Mouse (Mus musculus): Measurements from ENCODE around the gene Hist1h2bb.
"Not testable (repeated sequence)": the region's sequence is repeated elsewhere in the genome, so short reads cannot be mapped to it uniquely, and the experiment has no call there.

Gene Hist1h2bb

DNA sequence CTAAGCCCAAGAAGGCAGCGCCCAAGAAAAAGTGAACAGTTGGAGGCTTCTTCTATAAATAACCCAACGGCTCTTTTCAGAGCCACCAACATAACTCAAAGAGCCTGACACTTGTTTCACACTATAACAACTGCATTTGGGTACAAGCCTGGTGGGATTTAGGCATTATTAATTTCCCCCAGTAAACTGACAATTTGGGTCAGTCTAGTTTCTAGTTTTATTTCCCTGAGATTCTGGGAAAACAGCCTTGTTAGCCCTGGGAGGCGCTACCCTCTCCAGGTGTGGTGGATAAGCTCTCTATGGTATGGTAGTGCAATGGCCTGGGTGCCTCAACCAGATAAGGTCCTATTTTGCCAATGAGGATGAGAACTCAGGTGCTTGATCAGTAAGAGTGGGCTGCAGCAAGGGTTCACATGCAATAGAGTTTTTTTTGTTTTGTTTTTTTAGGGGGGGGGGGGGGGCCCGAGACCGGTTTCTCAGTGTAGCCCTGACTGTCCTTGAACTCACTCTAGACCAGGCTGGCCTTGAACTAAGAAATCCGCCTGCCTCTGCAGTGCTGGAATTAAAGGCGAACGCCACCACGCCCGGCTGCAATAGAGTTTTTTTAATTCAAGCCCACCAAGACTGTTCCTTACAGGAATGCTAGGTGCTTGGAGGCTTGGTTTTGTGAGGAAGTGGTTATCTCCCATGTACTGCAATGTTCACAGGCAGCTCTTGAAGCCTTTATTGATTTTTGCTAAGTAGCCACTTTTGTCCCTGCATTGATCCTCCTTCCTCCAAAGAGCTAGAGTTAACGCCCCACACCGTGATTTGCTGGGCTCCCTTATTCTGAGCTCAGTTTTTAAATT, 18.0 kb downstream of the Hist1h2bb start:
- peak; percentile 47 for DNase-seq (ENCODE audit: low spot score)

DNA sequence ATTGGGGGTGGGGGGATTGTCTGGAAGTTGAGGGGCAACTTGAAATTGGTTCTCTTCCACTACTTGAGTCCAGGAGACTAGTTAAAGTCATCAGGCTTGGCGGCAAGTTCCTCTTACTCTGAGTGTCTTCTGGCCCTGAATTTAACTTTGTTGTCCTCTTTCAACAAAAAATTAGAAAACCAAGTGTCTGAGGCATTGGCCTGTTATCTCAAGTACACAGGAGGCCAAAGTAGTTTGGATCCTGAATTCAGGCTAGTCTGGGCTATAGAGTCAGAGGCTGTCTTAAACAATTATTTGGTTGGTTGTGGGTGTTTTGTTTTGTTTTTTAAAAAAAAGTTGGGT, 18.6 kb downstream of the Hist1h2bb start:
- DNase-seq (ENCODE audit: low spot score): no peak

DNA sequence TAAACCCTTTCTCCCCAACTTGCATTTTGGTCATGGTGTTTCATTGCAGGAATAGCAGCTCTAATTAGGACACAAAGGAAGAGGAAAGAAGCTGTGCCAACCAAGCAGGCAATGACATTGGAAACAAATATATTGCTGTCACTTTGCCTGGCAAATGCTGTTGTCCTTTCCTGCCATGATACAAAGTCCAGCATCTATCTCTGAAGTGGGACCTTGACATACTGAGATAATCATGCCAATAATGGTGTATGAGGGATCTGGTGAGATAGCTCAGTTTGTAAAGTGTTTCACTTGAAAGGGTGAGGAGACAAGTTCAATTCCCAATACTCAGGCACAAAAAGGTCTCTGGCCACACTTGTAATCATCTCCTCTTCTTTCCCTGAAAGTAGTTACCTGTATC, 20.2 kb downstream of the Hist1h2bb start:
- DNase-seq (ENCODE audit: low spot score): no peak

DNA sequence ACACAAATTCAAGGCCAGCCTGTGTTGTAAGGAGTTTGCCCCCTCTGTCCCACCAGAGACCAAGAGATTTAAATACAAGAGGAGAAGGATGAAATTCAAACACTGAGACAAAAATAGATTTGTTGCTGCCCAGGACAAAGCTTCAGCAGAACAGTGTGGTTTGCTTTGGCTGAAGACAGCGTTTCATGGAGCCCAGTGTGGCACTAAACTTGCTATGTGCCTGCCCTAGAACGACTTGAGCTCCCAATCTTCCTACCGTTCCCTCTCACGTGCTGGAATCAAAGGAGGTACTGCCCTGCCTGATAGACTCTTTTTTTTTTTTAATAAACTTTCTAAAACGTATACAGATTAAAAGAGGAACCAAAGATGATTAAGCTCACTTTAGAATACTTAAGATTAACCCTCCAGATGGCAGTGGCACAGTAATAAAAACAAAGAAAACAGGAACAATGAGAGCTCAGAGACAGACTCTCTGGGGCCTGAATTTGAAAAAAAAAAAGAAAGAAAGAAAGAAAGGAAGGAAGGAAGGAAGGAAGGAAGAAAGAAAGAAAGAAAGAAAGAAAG, 22.4 kb downstream of the Hist1h2bb start:
- no peak for DNase-seq (ENCODE audit: low spot score)

DNA sequence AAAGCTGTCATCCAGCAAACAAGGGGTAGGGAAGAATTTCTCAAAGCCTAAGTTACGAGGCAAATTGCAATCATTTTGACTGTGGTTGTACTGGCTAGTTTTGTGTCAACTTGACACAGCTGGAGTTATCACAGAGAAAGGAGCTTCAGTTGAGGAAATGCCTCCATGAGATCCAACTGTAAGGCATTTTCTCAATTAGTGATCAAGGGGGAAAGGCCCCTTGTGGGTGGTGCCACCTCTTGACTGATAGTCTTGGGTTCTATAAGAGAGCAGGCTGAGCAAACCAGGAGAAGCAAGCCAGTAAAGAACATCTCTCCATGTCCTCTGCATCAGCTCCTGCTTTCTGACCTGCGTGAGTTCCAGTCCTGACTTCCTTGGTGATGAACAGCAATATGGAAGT, 23.1 kb downstream of the Hist1h2bb start, which contains the start of gene Trim38:
Gene Trim38, plus strand, starts transcription at position 301 of the 400 bp plus-strand sequence.
- DNase-seq (ENCODE audit: low spot score): not testable (repeated sequence)

DNA sequence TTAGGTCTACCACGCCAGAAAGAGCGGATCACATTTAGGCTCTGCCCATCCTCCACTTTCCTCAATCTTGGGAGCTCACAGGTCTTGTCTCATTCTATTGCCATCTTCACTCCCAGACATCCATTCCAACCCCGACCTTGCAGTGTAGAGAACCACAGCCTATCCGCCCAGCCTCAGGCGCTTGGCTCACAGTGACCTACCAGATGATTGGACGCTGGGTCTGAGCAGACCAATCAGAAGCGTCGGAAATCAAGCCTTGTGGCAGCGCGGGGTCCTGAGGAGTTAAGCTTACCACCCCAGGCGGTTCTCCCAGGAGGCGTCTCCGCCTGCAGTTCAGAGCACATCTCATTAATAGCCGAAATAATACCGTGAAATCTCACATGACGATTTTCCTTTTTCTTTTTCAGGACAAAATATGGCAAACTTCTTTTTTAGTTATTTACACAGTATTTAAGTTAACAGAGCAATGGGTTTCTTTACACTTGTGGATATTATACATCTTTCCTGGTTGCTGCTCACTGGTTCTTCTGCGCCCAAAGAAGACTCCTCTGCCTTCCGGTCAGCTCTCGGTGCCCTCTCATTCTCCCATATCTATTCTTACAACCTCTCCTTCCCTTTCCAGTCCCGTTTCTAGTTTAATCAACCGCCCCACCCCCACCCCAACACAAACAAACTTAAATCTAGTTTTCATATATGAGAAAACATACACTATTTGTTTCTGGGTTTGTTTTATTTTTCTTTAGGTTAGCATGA, 26.2 kb downstream of the Hist1h2bb start:
- peak; percentile 79 for DNase-seq (ENCODE audit: low spot score)

DNA sequence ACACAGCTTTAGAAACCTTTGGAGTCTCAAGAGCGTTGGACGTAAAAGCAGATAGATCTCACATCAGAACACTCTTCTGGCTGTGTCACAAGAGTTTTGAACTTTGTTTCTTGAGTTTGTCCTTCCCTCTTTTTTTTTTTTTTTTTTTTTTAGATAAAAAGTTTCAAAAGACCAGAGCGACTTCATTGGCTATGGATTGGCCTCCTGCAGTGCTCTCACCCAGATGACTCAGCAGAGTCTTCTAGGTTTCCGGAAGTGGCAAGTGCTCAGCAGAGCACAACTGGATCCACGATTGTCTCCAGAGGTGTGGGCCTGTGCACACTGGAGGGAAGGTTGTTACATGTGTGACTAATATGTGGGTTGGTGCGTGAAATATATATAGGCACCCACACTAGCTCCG, 31.8 kb downstream of the Hist1h2bb start:
- DNase-seq (ENCODE audit: low spot score): no peak

DNA sequence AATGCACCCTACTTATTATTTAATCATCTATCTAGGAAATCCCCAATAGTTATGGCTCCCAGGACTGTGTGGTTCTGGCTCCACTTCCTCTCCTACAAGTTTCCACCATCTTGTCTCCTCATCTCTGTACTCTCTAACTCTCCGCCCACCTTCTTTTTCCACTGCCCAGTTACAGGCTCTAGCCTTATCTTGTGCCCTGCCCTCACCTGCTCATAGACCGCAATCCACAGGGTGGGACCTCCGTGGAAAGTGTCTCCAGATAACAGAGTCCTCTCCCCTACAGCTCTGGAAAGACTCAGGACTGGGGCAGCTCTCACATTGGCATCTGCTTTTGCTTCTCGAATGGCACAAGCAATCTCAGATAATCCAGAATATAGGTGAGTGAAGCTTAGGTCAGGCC, 32.5 kb downstream of the Hist1h2bb start:
- no peak for DNase-seq (ENCODE audit: low spot score)

DNA sequence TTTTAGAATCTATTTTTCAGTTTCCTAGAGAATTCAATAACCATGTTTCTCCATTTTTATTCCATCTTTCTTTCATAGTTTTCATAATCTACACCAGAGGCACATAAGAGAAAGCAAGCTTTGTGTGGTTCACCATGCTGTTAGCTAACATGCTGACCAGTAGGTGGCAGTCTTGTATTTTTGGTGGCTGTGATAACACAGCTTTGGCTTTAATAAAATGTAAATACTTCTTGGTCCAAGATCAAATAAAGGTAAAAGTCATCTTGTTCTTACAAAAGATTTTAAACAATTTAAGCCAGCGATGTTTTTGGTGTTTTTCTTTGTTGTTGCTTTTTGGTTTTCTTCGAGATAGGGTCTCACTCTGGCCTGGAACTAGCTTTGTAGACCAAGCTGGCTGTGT, 46.0 kb downstream of the Hist1h2bb start:
- DNase-seq (ENCODE audit: low spot score): peak; percentile 32

Data from yolk sac, embryonic 10.5 days (tissue).